Comparison of ENCODE assay signal across 45 mouse cellular contexts in genomic region chr1:171531367-171531766, GRCm38 (mm10). TPM values are rescaled to one million over a fixed set of nuclear protein-coding genes. Genes with fewer than 3 reads are reported as not detected.
"Had no signal": no experiment of that assay in that cellular context is flagged by ENCODE, and none has a peak within 500 bp of the region (broad histone marks: within the 10 kb centered on the region; RNA-seq: fewer than 3 reads in every experiment).

No protein-coding gene starts in this region.

- H3K9ac ChIP-seq: limb, embryonic 12.5 days; limb, embryonic 13.5 days; limb, embryonic 15.5 days; liver, embryonic 12.5 days; liver, embryonic 13.5 days; liver, embryonic 14.5 days; liver, embryonic 15.5 days; liver, postnatal 0 days; lung, embryonic 14.5 days; lung, embryonic 15.5 days; midbrain, embryonic 12.5 days; midbrain, embryonic 13.5 days had no signal

- H3K4me1 ChIP-seq: limb, embryonic 10.5 days; limb, embryonic 12.5 days; limb, embryonic 13.5 days; limb, embryonic 15.5 days; liver, embryonic 15.5 days; lung, embryonic 15.5 days; midbrain, embryonic 10.5 days; midbrain, embryonic 12.5 days; midbrain, embryonic 13.5 days had no signal

- H3K27me3 ChIP-seq: limb, embryonic 12.5 days; limb, embryonic 13.5 days; limb, embryonic 15.5 days; liver, embryonic 13.5 days; liver, embryonic 15.5 days; lung, embryonic 15.5 days; midbrain, embryonic 12.5 days; midbrain, embryonic 13.5 days had no signal

- ATAC-seq: liver, embryonic 12.5 days; liver, postnatal 0 days; lung, postnatal 0 days; midbrain, embryonic 13.5 days; midbrain, embryonic 16.5 days had no signal

- DNase-seq: left cerebral cortex, postnatal 4 days; liver; liver, embryonic 13.5 days; liver, postnatal 0 days; lung, adult 18-20 months; lung, adult 2 months; lung, embryonic 14.5 days; lung, postnatal 10 days; lung, postnatal 14 days; lung, postnatal 36 days; lung, postnatal 4 days; midbrain, embryonic 14.5 days had no signal

- H3K4me3 ChIP-seq: left cerebral cortex, adult 2 months; limb, embryonic 10.5 days; limb, embryonic 12.5 days; limb, embryonic 13.5 days; limb, embryonic 15.5 days; liver, embryonic 12.5 days; liver, embryonic 13.5 days; liver, embryonic 15.5 days; lung, embryonic 15.5 days; midbrain, embryonic 10.5 days; midbrain, embryonic 12.5 days; midbrain, embryonic 13.5 days; myocyte had no signal

- H3K4me2 ChIP-seq: limb, embryonic 12.5 days; limb, embryonic 13.5 days; limb, embryonic 15.5 days; liver, embryonic 11.5 days; liver, embryonic 12.5 days; liver, embryonic 13.5 days; liver, embryonic 15.5 days; lung, embryonic 14.5 days; lung, embryonic 15.5 days; midbrain, embryonic 11.5 days; midbrain, embryonic 12.5 days; midbrain, embryonic 13.5 days had no signal

- H3K9me3 ChIP-seq: limb, embryonic 10.5 days; limb, embryonic 12.5 days; limb, embryonic 13.5 days; limb, embryonic 15.5 days; liver, embryonic 12.5 days; liver, embryonic 13.5 days; liver, embryonic 15.5 days; lung, embryonic 15.5 days; midbrain, embryonic 10.5 days; midbrain, embryonic 12.5 days; midbrain, embryonic 13.5 days had no signal

- H3K27ac ChIP-seq: left cerebral cortex, adult 2 months; limb, embryonic 10.5 days; limb, embryonic 12.5 days; limb, embryonic 13.5 days; limb, embryonic 15.5 days; liver, embryonic 12.5 days; liver, embryonic 13.5 days; liver, embryonic 14.5 days; liver, embryonic 15.5 days; lung, embryonic 15.5 days; macrophage; midbrain, embryonic 10.5 days; midbrain, embryonic 12.5 days; midbrain, embryonic 13.5 days had no signal

- H3K36me3 ChIP-seq: limb, embryonic 10.5 days; limb, embryonic 12.5 days; limb, embryonic 13.5 days; limb, embryonic 15.5 days; liver, embryonic 12.5 days; liver, embryonic 13.5 days; liver, embryonic 15.5 days; lung, embryonic 15.5 days; midbrain, embryonic 10.5 days; midbrain, embryonic 12.5 days; midbrain, embryonic 13.5 days had no signal

RNA-seq across cellular contexts. Expression of gene Itln1, which starts 3.7 kb away (rescaled TPM):
- total RNA-seq: left cerebral cortex, adult 18-20 months; left cerebral cortex, adult 2 months; left cerebral cortex, adult 8-10 months; left cerebral cortex, postnatal 10 days; left cerebral cortex, postnatal 14 days; left cerebral cortex, postnatal 25 days; left cerebral cortex, postnatal 36 days; left cerebral cortex, postnatal 4 days; liver, adult 2 months; megakaryocyte progenitor cell, adult 5-6 weeks; megakaryocyte-erythroid progenitor cell, adult 5-6 weeks; midbrain, postnatal 0 days; monocyte, adult 5-6 weeks had no signal
- polyA plus RNA-seq: limb, embryonic 10.5 days; limb, embryonic 11.5 days; limb, embryonic 12.5 days; limb, embryonic 13.5 days; limb, embryonic 15.5 days; liver, adult 2 months; liver, embryonic 11.5 days; liver, embryonic 12.5 days; liver, embryonic 13.5 days; liver, embryonic 14.5 days; liver, embryonic 15.5 days; liver, embryonic 16.5 days; liver, postnatal 0 days; lung, embryonic 14.5 days; lung, embryonic 15.5 days; lung, embryonic 16.5 days; lung, postnatal 0 days; macrophage; midbrain, embryonic 10.5 days; midbrain, embryonic 11.5 days; midbrain, embryonic 12.5 days; midbrain, embryonic 13.5 days; midbrain, embryonic 14.5 days; midbrain, embryonic 16.5 days; midbrain, postnatal 0 days; myocyte; neural tube, embryonic 11.5 days had no signal

RNA-seq across cellular contexts. Expression of gene Cd244a, which starts 27.6 kb away (rescaled TPM):
- total RNA-seq: left cerebral cortex, adult 2 months; left cerebral cortex, postnatal 10 days; left cerebral cortex, postnatal 14 days; left cerebral cortex, postnatal 25 days; left cerebral cortex, postnatal 36 days; midbrain, postnatal 0 days had no signal
- polyA plus RNA-seq: limb, embryonic 10.5 days; limb, embryonic 11.5 days; lung, embryonic 14.5 days; midbrain, embryonic 10.5 days; midbrain, embryonic 11.5 days; midbrain, embryonic 12.5 days; midbrain, embryonic 13.5 days; midbrain, embryonic 16.5 days; midbrain, postnatal 0 days had no signal
